1 mouse cellular context compared by ENCODE assay signal in the genomic region with DNA sequence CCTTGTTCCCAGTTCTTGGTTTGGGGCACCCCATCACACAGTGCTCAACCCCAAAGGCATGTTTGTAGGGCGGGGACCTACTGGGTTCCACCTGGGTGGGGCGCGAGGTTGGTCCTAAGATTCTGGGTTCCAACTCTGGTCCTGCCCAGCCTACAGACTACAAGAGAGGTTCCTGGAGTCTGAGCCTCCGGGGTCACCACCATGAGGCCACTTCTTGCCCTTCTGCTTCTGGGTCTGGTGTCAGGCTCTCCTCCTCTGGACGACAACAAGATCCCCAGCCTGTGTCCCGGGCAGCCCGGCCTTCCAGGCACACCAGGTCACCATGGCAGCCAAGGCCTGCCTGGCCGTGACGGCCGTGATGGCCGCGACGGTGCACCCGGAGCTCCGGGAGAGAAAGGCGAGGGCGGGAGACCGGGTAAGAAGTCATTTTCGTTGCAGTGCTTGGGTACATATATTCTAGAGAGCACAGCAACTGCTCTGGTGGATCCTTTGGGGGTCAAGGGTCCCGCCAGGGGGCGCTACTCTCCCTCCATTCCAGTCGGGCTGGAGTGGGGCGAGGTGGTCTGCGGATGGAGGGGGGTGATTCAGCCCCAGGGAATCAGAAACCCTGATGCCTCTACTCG.
TF ChIP-seq lines count a peak whose summit lies in the region.

No protein-coding gene starts in this region.

TF ChIP-seq in CH12.LX, 34 proteins besides CTCF, POLR2A, EP300 and RAD21 (continued from another document):
- no peak for TF ChIP-seq RCOR1 (conservative IDR thresholded peaks at IDR 0.05; ENCODE audit: low read depth, low read length)
- TF ChIP-seq CHD2 (IDR thresholded peaks at IDR 0.05; ENCODE audit: low read length), result no peak
- no peak for TF ChIP-seq JUN (IDR thresholded peaks at IDR 0.05; ENCODE audit: insufficient read depth, low read depth, low read length)
- no peak for TF ChIP-seq SIN3A (IDR thresholded peaks at IDR 0.05; ENCODE audit: low read length)
TF ChIP-seq in CH12.LX: peak in this region for 0.
